Mouse (Mus musculus): ENCODE measurements at regions not wholly inside any gene's neighbourhood (a gene's known extent, or its start where the extent isn't known, plus 50 kb on each side); places are given as distances from the start of the nearest gene placed in this dataset.
"Not testable (repeated sequence)": the region's sequence is repeated elsewhere in the genome, so short reads cannot be mapped to it uniquely, and the experiment has no call there.

DNA sequence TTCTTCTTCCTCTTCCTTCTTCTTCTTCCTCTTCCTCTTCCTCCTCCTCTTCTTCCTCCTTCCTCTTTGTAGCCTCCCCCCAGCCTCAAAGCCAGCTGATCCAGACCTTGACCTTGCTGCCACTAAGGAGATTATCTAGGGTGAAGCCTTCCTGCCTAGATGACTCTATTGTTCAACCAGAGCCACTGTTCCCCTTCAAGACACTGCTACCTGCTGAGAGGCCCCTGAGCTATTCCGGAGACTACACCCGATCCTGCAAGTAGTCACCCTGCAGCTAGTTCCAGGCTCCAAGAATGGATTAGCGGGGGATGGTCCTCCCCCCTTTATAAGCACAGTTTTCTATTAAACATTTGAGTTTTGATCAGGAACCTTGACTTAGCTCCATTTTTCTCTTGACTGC, 552.2 kb downstream of the Zfp704 start:
- ATAC-seq (replicated peaks; ENCODE audit: insufficient number of reproducible peaks, low FRiP score, low TSS enrichment, low read depth); DNase-seq (ENCODE audit: low spot score); H3K4me3 ChIP-seq (ENCODE audit: low read depth, low read length); H3K9ac ChIP-seq (replicated peaks; ENCODE audit: low read length); H3K27me3 ChIP-seq (ENCODE audit: control insufficient read depth, insufficient read depth, low read length); H3K4me2 ChIP-seq (ENCODE audit: low read depth, low read length); H3K36me3 ChIP-seq (replicated peaks; ENCODE audit: control insufficient read depth, insufficient read depth, low read depth, low read length); H3K9me3 ChIP-seq (replicated peaks; ENCODE audit: control insufficient read depth, low read length); H3K27ac ChIP-seq (replicated peaks; ENCODE audit: low read depth, low read length); H3K4me1 ChIP-seq (ENCODE audit: control insufficient read depth, insufficient read depth, low read length): not testable (repeated sequence)
- WGBS = 65% methylated on average over 3 of the region's 3 CpGs

DNA sequence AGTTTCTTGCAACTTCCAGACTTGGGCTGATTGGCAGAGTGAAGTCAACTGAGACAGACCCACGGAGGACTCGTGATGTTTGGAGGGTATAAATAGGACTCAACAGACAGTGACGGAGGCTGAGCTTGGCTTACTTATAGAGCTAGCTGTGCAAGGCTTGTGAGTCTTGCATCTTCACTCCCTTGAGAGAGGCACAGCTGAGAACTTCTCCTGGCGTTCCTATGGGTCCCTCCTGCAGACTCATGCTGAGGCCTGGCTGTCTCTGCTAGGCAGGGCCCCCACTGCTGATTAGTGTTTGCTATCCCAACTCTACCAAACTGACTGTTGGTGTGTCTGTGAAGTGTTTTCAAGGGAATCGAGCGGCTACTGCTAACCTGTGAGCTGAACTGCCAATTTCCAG, 553.0 kb downstream of the Zfp704 start:
- DNase-seq (ENCODE audit: low spot score) = no peak
- 88% methylated on average over 6 of the region's 6 CpGs for WGBS
- no peaks in the 10 kb centered on the region for H3K27me3 ChIP-seq (ENCODE audit: control insufficient read depth, insufficient read depth, low read length)

DNA sequence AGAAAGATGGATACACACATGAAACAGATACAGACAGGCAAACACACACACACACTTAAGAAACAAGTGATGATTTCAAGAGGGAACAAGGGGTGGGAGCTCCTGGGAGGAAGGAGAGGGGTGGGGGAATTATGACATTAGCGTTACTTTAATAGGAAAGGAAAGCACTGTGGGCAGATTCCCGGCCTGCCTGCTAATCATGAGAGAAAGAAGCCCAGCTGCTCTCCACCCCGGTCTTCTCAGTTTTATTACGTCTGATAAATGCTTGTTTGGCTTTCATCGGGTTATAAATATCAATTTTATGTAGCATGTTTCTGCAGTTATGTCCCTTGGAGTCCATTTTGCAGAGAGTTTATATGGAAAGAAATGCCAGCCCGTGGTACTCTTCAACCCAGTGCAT, 554.1 kb downstream of the Zfp704 start:
- H3K4me3 ChIP-seq (ENCODE audit: low read depth, low read length) = no peak overlapping the region

More for the DNA sequence above, 553.0 kb downstream of the Zfp704 start:
- H3K9ac ChIP-seq (replicated peaks; ENCODE audit: low read length) = no peak overlapping the region
- ATAC-seq (replicated peaks; ENCODE audit: insufficient number of reproducible peaks, low FRiP score, low TSS enrichment, low read depth) = no peak
- no peak overlapping the region for H3K4me3 ChIP-seq (ENCODE audit: low read depth, low read length)
- no peak overlapping the region for H3K4me2 ChIP-seq (ENCODE audit: low read depth, low read length)
- no peaks in the 10 kb centered on the region for H3K4me1 ChIP-seq (ENCODE audit: control insufficient read depth, insufficient read depth, low read length)
- no peaks in the 10 kb centered on the region for H3K36me3 ChIP-seq (replicated peaks; ENCODE audit: control insufficient read depth, insufficient read depth, low read depth, low read length)
- no peak overlapping the region for H3K27ac ChIP-seq (replicated peaks; ENCODE audit: low read depth, low read length)
- H3K9me3 ChIP-seq (replicated peaks; ENCODE audit: control insufficient read depth, low read length) = no peaks in the 10 kb centered on the region

More for the DNA sequence above, 554.1 kb downstream of the Zfp704 start:
- DNase-seq (ENCODE audit: low spot score) (no peak), ATAC-seq (replicated peaks; ENCODE audit: insufficient number of reproducible peaks, low FRiP score, low TSS enrichment, low read depth) (no peak)
- Histone ChIP-seq H3K9me3 (replicated peaks; ENCODE audit: control insufficient read depth, low read length) (no peaks in the 10 kb centered on the region), H3K36me3 (replicated peaks; ENCODE audit: control insufficient read depth, insufficient read depth, low read depth, low read length) (no peaks in the 10 kb centered on the region), H3K4me1 (ENCODE audit: control insufficient read depth, insufficient read depth, low read length) (no peaks in the 10 kb centered on the region), H3K27me3 (ENCODE audit: control insufficient read depth, insufficient read depth, low read length) (no peaks in the 10 kb centered on the region), H3K9ac (replicated peaks; ENCODE audit: low read length) (no peak overlapping the region), H3K27ac (replicated peaks; ENCODE audit: low read depth, low read length) (no peak overlapping the region), H3K4me2 (ENCODE audit: low read depth, low read length) (no peak overlapping the region)
- WGBS = 80% methylated on average over 6 of the region's 6 CpGs
